Mouse (Mus musculus): ENCODE measurements around the gene Fam71b. TPM values are rescaled to one million over a fixed set of nuclear protein-coding genes. Genes with fewer than 3 reads are reported as not detected.
"Not testable (repeated sequence)": the region's sequence is repeated elsewhere in the genome, so short reads cannot be mapped to it uniquely, and the experiment has no call there.

Fam71b gene
- polyA plus RNA-seq, 1 experiment from 2014 or later = not detected

GRCm38 (mm10) chr11:46410018-46410563, 13.7 kb downstream of the Fam71b start:
- no peak for ATAC-seq (ENCODE audit: low FRiP score)
- Histone ChIP-seq H3K9ac (no peak overlapping the region), H3K9me3 (replicated peaks) (no peaks in the 10 kb centered on the region), H3K27ac (no peak overlapping the region), H3K4me3 (no peak overlapping the region), H3K27me3 (no peaks in the 10 kb centered on the region), H3K36me3 (no peaks in the 10 kb centered on the region), H3K4me2 (replicated peaks) (no peak overlapping the region), H3K4me1 (no peaks in the 10 kb centered on the region; the same call in 1 of the 2 replicates)
- WGBS = 57% methylated on average over 2 of the region's 2 CpGs

DNA sequence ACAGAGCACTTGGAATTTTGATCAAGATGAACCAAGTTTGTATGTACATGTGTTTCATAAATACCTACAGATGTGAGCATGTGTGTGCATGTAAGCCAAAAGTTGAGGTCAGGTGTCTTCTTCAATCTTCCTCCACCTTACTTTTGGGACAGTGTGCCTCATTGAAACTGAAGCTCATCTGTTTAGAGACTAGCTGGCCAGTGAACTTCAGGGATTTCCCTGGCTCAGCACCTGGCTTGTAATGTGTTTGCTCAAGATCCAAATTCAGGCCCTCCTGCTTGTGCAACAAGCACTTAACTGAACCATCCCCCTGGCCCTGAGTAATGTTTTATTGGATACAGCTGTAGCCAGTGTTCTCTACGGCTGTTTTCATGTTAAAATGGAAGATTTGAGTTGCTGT, 22.1 kb downstream of the Fam71b start:
- Histone ChIP-seq H3K9ac (no peak overlapping the region), H3K4me3 (no peak overlapping the region), H3K36me3 (no peaks in the 10 kb centered on the region), H3K27me3 (no peaks in the 10 kb centered on the region), H3K4me1 (no peaks in the 10 kb centered on the region), H3K9me3 (replicated peaks) (no peaks in the 10 kb centered on the region), H3K4me2 (replicated peaks) (no peak overlapping the region), H3K27ac (no peak overlapping the region)
- ATAC-seq (ENCODE audit: low FRiP score) = no peak
- WGBS = 76% methylated on average over 1 of the region's 1 CpGs

DNA sequence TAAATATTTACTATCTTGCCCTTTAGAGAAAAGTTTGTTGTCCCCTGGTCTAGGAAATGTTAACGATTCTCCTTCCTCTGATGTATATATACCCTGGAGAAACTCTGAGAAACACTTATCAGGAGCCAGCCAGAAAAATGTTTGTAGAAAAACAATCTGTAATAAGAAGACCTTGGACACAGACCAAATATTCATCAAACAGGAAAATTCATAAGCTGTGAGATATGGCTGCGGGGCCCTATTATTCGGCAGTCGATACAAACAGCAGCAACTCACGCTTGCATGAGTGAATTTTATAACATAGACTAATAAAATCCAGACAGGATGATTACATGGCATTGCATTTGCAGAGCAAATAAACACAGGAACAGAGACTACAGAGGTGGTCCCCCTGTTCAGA, 22.5 kb downstream of the Fam71b start:
- Histone ChIP-seq H3K9me3 (replicated peaks) (no peaks in the 10 kb centered on the region), H3K27ac (no peak overlapping the region), H3K36me3 (no peaks in the 10 kb centered on the region), H3K27me3 (no peaks in the 10 kb centered on the region), H3K9ac (no peak overlapping the region), H3K4me1 (no peaks in the 10 kb centered on the region), H3K4me3 (no peak overlapping the region), H3K4me2 (replicated peaks) (no peak overlapping the region)
- WGBS = 89% methylated on average over 5 of the region's 5 CpGs
- no peak for ATAC-seq (ENCODE audit: low FRiP score)

DNA sequence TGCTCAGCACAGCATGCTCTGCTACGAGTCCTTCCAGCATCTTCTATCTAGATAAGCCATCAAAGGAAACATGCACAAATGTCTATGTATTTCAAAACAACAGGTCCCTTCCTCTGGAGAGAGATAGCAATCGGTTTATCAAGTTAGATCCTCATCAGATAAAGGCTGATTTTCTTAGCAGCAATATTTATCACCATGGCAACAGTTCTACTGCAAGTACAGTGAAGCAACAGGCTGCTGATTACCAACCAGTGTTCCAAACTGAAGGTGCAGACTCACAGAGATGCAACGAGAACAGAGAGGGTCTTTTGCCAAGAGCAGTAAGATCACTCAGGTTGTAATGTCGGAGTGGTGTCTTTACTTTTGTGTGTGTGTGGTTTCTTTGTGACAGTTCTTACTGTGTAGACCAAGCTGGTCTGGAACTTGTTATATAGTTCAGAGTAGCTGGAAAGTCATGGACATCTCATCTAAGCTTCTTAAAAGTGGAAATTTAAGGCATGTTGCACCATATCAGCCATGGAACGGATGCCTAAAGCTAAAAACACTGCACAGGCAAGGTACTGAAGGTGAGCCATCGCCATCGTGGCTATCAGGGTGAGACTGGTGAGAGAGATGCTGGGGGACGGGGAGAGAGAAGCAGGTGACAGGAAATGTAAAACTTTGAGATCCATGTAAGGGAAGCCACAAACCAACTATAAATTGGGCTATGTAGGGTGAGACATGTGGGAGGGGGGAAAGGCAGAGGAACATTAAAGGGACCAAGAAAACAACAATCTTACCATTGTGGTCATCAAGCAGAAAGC, 24.9 kb downstream of the Fam71b start:
- H3K27me3 ChIP-seq = no peaks in the 10 kb centered on the region
- no peaks in the 10 kb centered on the region for H3K36me3 ChIP-seq
- no peaks in the 10 kb centered on the region for H3K4me1 ChIP-seq
- no peak overlapping the region for H3K27ac ChIP-seq
- ATAC-seq (ENCODE audit: low FRiP score) = no peak
- WGBS = 86% methylated on average over 8 of the region's 8 CpGs
- H3K9me3 ChIP-seq (replicated peaks) = no peaks in the 10 kb centered on the region
- no peak overlapping the region for H3K4me3 ChIP-seq
- no peak overlapping the region for H3K4me2 ChIP-seq (replicated peaks)
- no peak overlapping the region for H3K9ac ChIP-seq

- H3K36me3 ChIP-seq; H3K9me3 ChIP-seq (replicated peaks); ATAC-seq (ENCODE audit: low FRiP score); H3K4me3 ChIP-seq; H3K27me3 ChIP-seq; H3K9ac ChIP-seq; H3K4me1 ChIP-seq; H3K4me2 ChIP-seq (replicated peaks); H3K27ac ChIP-seq: not testable (repeated sequence)
- WGBS = 41% methylated on average over 4 of the region's 4 CpGs
These were observed 31.8 kb downstream of the Fam71b start for GRCm38 (mm10) chr11:46428131-46428530.

DNA sequence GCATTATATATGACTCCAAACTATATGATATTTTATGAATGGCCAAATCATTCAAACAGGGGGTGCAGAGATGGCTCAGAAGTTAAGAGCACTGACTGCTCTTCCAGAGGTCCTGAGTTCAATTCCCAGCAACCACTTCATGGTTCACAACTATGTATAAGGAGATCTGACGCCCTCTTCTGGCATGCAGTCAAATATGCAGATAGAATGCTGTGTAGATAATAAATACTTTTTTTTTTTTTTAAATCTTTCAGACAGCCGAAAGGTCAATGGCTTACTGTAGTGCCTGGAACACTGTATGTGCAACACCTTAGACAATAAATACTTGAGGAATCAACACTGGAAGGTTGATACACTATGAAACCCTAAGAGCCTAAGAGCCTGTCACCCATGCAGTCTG, 33.8 kb downstream of the Fam71b start:
- Histone ChIP-seq H3K4me3 (no peak overlapping the region), H3K9me3 (replicated peaks) (no peaks in the 10 kb centered on the region), H3K27ac (no peak overlapping the region), H3K4me2 (replicated peaks) (no peak overlapping the region), H3K27me3 (no peaks in the 10 kb centered on the region), H3K9ac (no peak overlapping the region), H3K4me1 (no peaks in the 10 kb centered on the region), H3K36me3 (no peaks in the 10 kb centered on the region)
- ATAC-seq (ENCODE audit: low FRiP score) = no peak
- WGBS = 88% methylated on average over 2 of the region's 2 CpGs

GRCm38 (mm10) chr11:46431129-46431528, 34.8 kb downstream of the Fam71b start:
- Histone ChIP-seq H3K36me3 (no peaks in the 10 kb centered on the region), H3K9me3 (replicated peaks) (no peaks in the 10 kb centered on the region), H3K4me2 (replicated peaks) (no peak overlapping the region), H3K9ac (no peak overlapping the region), H3K4me3 (no peak overlapping the region), H3K4me1 (no peaks in the 10 kb centered on the region), H3K27me3 (no peaks in the 10 kb centered on the region), H3K27ac (no peak overlapping the region)
- WGBS = 23% methylated on average over 3 of the region's 3 CpGs
- ATAC-seq (ENCODE audit: low FRiP score) = peak; percentile 92

- H3K9ac ChIP-seq = no peak overlapping the region
- ATAC-seq (ENCODE audit: low FRiP score) = no peak
- H3K4me3 ChIP-seq = no peak overlapping the region
- no peaks in the 10 kb centered on the region for H3K9me3 ChIP-seq (replicated peaks)
- no peak overlapping the region for H3K27ac ChIP-seq
- H3K4me1 ChIP-seq = peaks cover 4% of the 10 kb centered on the region
- no peak overlapping the region for H3K4me2 ChIP-seq (replicated peaks)
- H3K27me3 ChIP-seq = no peaks in the 10 kb centered on the region
- H3K36me3 ChIP-seq = 0 out of 2 replicates have a peak, but pooled peaks cover under 1% of the 10 kb centered on the region
These were observed 39.0 kb downstream of the Fam71b start for GRCm38 (mm10) chr11:46435363-46435762.

DNA sequence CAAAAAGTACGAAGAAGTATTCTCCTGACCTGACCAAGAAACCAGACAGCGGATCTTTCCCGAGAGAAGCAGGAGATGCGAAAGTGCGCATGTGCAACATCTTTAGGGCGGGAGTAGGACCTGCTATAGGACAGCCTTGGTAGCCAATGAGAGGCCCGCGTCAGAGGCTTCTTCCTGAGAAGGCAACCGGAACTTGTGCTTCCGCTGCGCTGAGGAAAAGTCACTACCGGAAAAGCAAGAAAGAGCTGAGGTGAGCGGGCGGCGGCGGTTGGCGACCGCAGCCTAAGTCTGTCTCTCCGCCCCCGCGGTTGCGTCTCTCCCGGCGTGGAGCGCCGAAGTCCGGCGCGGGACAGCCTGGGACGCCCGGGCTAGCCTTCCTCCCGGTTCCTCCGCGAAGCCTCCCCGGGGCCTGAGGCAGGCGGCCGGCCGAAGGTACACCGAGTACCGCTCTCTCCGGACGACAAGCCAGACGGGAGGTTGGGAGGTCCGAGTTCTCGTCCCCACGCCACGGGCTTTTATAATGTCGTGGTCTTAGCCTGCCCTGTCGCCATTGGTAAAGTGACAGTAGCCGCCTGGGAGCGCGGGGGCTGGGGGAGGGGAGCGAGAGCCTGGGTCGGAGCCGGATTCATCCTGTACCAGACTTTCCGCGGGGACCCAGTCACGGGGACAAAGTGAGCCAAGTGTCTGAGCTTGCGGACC, 40.5 kb downstream of the Fam71b start, which contains the start of gene Med7:
Gene Med7, plus strand, starts transcription at position 166 of the 699 bp plus-strand sequence.
- Histone ChIP-seq H3K9me3 (replicated peaks) (no peaks in the 10 kb centered on the region), H3K9ac (peak within 1 kb of the TSS; percentile 90), H3K27me3 (no peaks in the 10 kb centered on the region), H3K27ac (peak within 1 kb of the TSS; percentile 91), H3K4me1 (peaks cover 4% of the 10 kb centered on the region), H3K4me2 (replicated peaks) (peak within 1 kb of the TSS; percentile 77), H3K36me3 (peaks cover 11% of the 10 kb centered on the region), H3K4me3 (peak within 1 kb of the TSS; percentile 96)
- ATAC-seq (ENCODE audit: low FRiP score) = peak; percentile 99
- under 1% methylated on average over 55 of the region's 59 CpGs for WGBS

DNA sequence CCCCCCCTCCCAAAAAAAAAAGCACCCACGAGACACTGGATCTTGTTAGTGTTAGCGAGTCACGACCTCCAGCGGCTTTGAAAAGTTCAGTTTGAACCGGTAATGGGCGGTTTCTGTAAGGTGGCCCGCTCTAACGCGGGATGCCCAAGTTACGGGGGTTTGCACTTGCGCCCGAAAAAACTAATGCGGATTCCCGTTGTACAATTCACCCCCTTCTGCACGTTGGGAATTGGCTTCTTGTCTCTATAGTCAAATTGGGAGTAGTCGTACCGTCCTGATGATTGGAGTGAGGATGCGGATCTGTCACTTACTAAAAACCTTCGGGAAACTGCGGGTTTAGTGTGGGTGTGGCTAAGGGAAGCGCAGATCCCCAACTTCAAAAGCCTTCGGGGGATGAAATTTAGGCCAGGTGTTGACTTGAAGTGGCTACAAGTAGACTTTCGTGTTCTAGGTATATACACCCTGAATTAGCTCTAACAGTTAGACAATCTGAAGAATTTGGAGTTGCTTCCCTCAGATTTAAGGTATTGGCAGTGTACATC, 41.2 kb downstream of the Fam71b start:
- no peaks in the 10 kb centered on the region for H3K27me3 ChIP-seq
- 2% methylated on average over 23 of the region's 23 CpGs for WGBS
- peak overlapping the region; percentile 96 for H3K4me3 ChIP-seq
- peak overlapping the region; percentile 77 for H3K4me2 ChIP-seq (replicated peaks)
- H3K4me1 ChIP-seq = peaks cover 4% of the 10 kb centered on the region
- H3K9ac ChIP-seq = peak overlapping the region; percentile 90
- H3K27ac ChIP-seq = peak overlapping the region; percentile 91; the same call in 1 of the 2 replicates
- H3K36me3 ChIP-seq = peaks cover 12% of the 10 kb centered on the region
- ATAC-seq (ENCODE audit: low FRiP score) = no peak; the same call in 1 of the 2 replicates
- H3K9me3 ChIP-seq (replicated peaks) = no peaks in the 10 kb centered on the region

DNA sequence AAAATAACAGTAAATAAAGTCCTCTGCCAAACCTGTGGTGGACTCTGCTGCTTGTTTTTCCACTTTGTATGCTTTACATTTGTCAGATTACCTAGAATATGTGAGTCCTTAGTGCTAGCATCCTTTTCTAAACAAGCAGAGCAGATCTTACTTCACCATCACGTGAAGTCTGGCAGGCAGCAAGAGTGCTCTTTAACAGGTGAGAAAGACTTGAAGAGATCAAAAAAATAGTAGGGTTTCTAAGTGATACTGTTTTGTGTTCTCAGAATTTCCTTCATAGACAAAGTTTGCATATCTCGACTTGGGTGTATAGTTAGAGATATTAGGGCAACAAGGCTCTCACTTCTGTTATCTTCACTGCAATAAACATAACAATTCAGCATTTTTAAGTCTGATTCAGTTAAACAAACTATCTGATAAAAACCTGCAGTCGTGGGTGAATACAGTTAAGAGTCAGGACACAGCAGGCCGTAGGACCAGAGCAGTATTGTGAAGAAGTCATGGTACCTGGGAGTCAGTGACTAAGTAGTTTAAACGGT, 42.7 kb downstream of the Fam71b start:
- Histone ChIP-seq H3K9me3 (replicated peaks) (no peaks in the 10 kb centered on the region), H3K36me3 (peaks cover 16% of the 10 kb centered on the region), H3K27ac (no peak overlapping the region), H3K4me2 (replicated peaks) (no peak overlapping the region), H3K9ac (no peak overlapping the region), H3K27me3 (no peaks in the 10 kb centered on the region), H3K4me1 (peaks cover 4% of the 10 kb centered on the region), H3K4me3 (no peak overlapping the region)
- ATAC-seq (ENCODE audit: low FRiP score) = no peak
- 94% methylated on average over 5 of the region's 5 CpGs for WGBS

DNA sequence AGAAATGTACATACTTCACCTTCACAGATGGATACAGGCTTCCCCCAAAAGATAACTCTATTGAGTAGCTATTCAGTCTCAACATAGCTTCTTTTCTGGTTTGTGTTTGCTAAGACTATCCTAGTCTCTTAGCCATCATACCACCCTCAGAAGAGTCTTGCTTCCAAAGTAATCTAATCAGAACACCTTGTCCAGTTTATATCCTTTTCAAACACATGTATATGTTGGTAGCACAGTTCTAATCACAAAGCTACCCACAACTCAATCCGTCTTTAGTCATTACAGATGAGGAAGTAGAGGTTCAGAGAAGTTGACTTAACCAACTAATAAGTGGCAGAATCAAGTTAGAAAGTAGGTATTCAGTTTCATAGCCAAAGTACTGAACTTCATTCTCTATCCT, 45.4 kb downstream of the Fam71b start:
- H3K36me3 ChIP-seq = peaks cover 16% of the 10 kb centered on the region
- WGBS = 97% methylated on average over 1 of the region's 1 CpGs

More for the DNA sequence above, 45.4 kb downstream of the Fam71b start:
- no peak overlapping the region for H3K4me3 ChIP-seq
- no peak overlapping the region for H3K9ac ChIP-seq
- no peak overlapping the region for H3K27ac ChIP-seq
- no peak for ATAC-seq (ENCODE audit: low FRiP score)
- H3K27me3 ChIP-seq = no peaks in the 10 kb centered on the region
- H3K9me3 ChIP-seq (replicated peaks) = no peaks in the 10 kb centered on the region
- H3K4me2 ChIP-seq (replicated peaks) = no peak overlapping the region
- peaks cover 4% of the 10 kb centered on the region for H3K4me1 ChIP-seq
